Mouse (Mus musculus) heart, postnatal 0 days (tissue): ENCODE data around the gene Zfp574. TPM values are rescaled to one million over a fixed set of nuclear protein-coding genes. Genes with fewer than 3 reads are reported as not detected.
A peak's percentile ranks its signal among the peaks of the same experiment; 100 is the strongest.

Experiments used
- ATAC-seq: fragments of 200-750 bp; cut with Nextera tagmentation; 2 replicates; pipeline ENCODE4 v1.8.0; 2017; ENCODE audit warnings: low read depth, moderate number of reproducible peaks, moderate library complexity; ENCODE audit not compliant: insufficient read depth
- DNase-seq: peaks from one replicate; pipeline ENCODE4 v3.0.0-alpha.2; 2016; ENCODE audit warnings: low spot score
- H3K27ac ChIP-seq: fragments of 300-500 bp; sonication (generic); 2 replicates; pipeline ENCODE4 v1.5.1; 2014; ENCODE audit warnings: low read depth, mild to moderate bottlenecking
- H3K27me3 ChIP-seq: fragments of 300-500 bp; sonication (generic); 2 replicates; pipeline ENCODE4 v1.6.1; 2014; ENCODE audit warnings: low read length, mixed read lengths; ENCODE audit not compliant: control insufficient read depth, insufficient read depth
- H3K36me3 ChIP-seq: fragments of 300-500 bp; sonication (generic); replicated peaks from 2 replicates; pipeline ENCODE4 v1.6.1; 2014; ENCODE audit warnings: low read length, mixed read lengths; ENCODE audit not compliant: control insufficient read depth, insufficient read depth
- H3K4me1 ChIP-seq: fragments of 300-500 bp; sonication (generic); 2 replicates; pipeline ENCODE4 v1.6.1; 2014; ENCODE audit warnings: antibody characterized with exemption; ENCODE audit not compliant: control insufficient read depth, insufficient read depth
- H3K4me2 ChIP-seq: fragments of 300-500 bp; sonication (generic); 2 replicates; pipeline ENCODE4 v1.6.1; 2014; ENCODE audit warnings: low read depth, mild to moderate bottlenecking, low read length, moderate library complexity
- H3K4me3 ChIP-seq: fragments of 300-500 bp; sonication (generic); 2 replicates; pipeline ENCODE4 v1.5.1; 2014; ENCODE audit warnings: low read depth, low read length
- H3K9ac ChIP-seq: fragments of 300-500 bp; sonication (generic); replicated peaks from 2 replicates; pipeline ENCODE4 v1.6.1; 2014; ENCODE audit warnings: low read depth, low read length, mixed read lengths
- H3K9me3 ChIP-seq: fragments of 300-500 bp; sonication (generic); replicated peaks from 2 replicates; pipeline ENCODE4 v1.6.1; 2016; ENCODE audit warnings: low read length; ENCODE audit not compliant: control insufficient read depth
- CTCF ChIP-seq: IDR thresholded peaks from 2 replicates; pipeline ENCODE4 v1.5.1; 2016; ENCODE audit warnings: antibody characterized with exemption, control low read depth, low read depth
- EP300 ChIP-seq: IDR thresholded peaks from 2 replicates; pipeline ENCODE4 v1.6.1; 2016; ENCODE audit warnings: antibody characterized with exemption, low read depth
- WGBS: fragments of 180-500 bp; shearing (Covaris S2); extraction: QIAGEN DNeasy Blood & Tissue Kit; methylation state at CpG from one replicate; pipeline ENCODE4 v1.1.7; 2014; 5-methylcytosine and 5-hydroxymethylcytosine counted together
- microRNA-seq: library from miRNA; unstranded; fragments of <30 nt; microRNA quantifications from one replicate; pipeline ENCODE4, GENCODE M21; 2016
- polyA plus RNA-seq: library from polyadenylated mRNA; unstranded; fragments of >200 nt; fragmentation: Nextera tagmentation; extraction: Ambion mirVana; gene quantifications from 2 replicates; pipeline ENCODE4 v1.2.1, GENCODE M21; 2015
- total RNA-seq: library from RNA; depleted of rRNA; stranded (reverse); fragments of >200 nt; gene quantifications from 2 replicates; pipeline ENCODE4 v1.2.3, GENCODE M21; 2014; ENCODE audit warnings: low replicate concordance; rRNA removed

Zfp574 gene
- total and polyA plus RNA-seq, 2 experiments from 2014 or later, result 9.8 to 11.6 TPM

- no peak for DNase-seq
- H3K27ac ChIP-seq, result no peak overlapping the region
- WGBS, result 82% methylated on average over 11 of the region's 11 CpGs
- H3K4me1 ChIP-seq, result no peaks in the 10 kb centered on the region
- no peak for ATAC-seq
- no peak overlapping the region for H3K4me3 ChIP-seq
- no peak overlapping the region for H3K4me2 ChIP-seq
- no peak overlapping the region for H3K9ac ChIP-seq
- peaks cover 59% of the 10 kb centered on the region for H3K27me3 ChIP-seq
- no peaks in the 10 kb centered on the region for H3K9me3 ChIP-seq
- TF ChIP-seq EP300 (no peak), CTCF (no peak)
- H3K36me3 ChIP-seq, result no peaks in the 10 kb centered on the region
Observed at GRCm38 (mm10) chr7:25130565-25130964, 58.2 kb downstream of the Zfp574 start.

- no peak overlapping the region for H3K27ac ChIP-seq
- H3K4me1 ChIP-seq, result no peaks in the 10 kb centered on the region
- H3K9me3 ChIP-seq, result no peaks in the 10 kb centered on the region
- WGBS, result 81% methylated on average over 11 of the region's 11 CpGs
- H3K27me3 ChIP-seq, result peaks cover 63% of the 10 kb centered on the region
- ATAC-seq, result no peak
- no peak overlapping the region for H3K4me2 ChIP-seq
- no peak for TF ChIP-seq CTCF
- no peak for TF ChIP-seq EP300
- DNase-seq, result no peak
- H3K9ac ChIP-seq, result no peak overlapping the region
- H3K36me3 ChIP-seq, result no peaks in the 10 kb centered on the region
- no peak overlapping the region for H3K4me3 ChIP-seq
Observed at GRCm38 (mm10) chr7:25131247-25131646, 58.9 kb downstream of the Zfp574 start.

GRCm38 (mm10) chr7:25132318-25132960 lies 60.1 kb downstream of the Zfp574 start:
- Histone ChIP-seq H3K9me3 (no peaks in the 10 kb centered on the region), H3K4me2 (peak overlapping the region; percentile 33; the same call in 1 of the 2 replicates), H3K27me3 (peaks cover 63% of the 10 kb centered on the region), H3K36me3 (no peaks in the 10 kb centered on the region), H3K4me3 (peak overlapping the region; percentile 9; the same call in 1 of the 2 replicates), H3K27ac (no peak overlapping the region), H3K4me1 (no peaks in the 10 kb centered on the region), H3K9ac (no peak overlapping the region)
- 12% methylated on average over 25 of the region's 25 CpGs for WGBS
- DNase-seq (no peak), ATAC-seq (no peak)
- TF ChIP-seq CTCF, result no peak
- TF ChIP-seq EP300, result no peak

Small RNA genes within 50 kb of the gene (microRNA-seq; reads per million reads assigned to microRNA genes)
- not detected for gene Mir6537

Other genes with a start within 250 kb of the Zfp574 start
- gene Gm9844, start 210.4 kb upstream of the Zfp574 start, total RNA-seq, result 0.65 TPM in 1 of 2 replicates, not detected in the other
- gene Gm9844, start 210.4 kb upstream of the Zfp574 start, polyA plus RNA-seq, result 6.7 and 9.5 TPM in 2 replicates
- gene Lypd4, start 202.6 kb upstream of the Zfp574 start, total RNA-seq, result not detected in 2 replicates
- gene Lypd4, start 202.6 kb upstream of the Zfp574 start, polyA plus RNA-seq, result not detected in 2 replicates
- not detected in 2 replicates for gene Dmrtc2, start 202.5 kb upstream of the Zfp574 start, total RNA-seq
- not detected in 2 replicates for gene Dmrtc2, start 202.5 kb upstream of the Zfp574 start, polyA plus RNA-seq
- gene Rps19, start 188.2 kb upstream of the Zfp574 start, total RNA-seq, result 530 and 642 TPM in 2 replicates
- gene Rps19, start 188.2 kb upstream of the Zfp574 start, polyA plus RNA-seq, result 980 and 1,040 TPM in 2 replicates
- gene Cd79a, start 175.2 kb upstream of the Zfp574 start, total RNA-seq, result 2.8 TPM in 1 of 2 replicates, not detected in the other
- gene Cd79a, start 175.2 kb upstream of the Zfp574 start, polyA plus RNA-seq, result 0.33 and 0.70 TPM in 2 replicates
- 16.0 and 28.2 TPM in 2 replicates for gene Arhgef1, start 169.7 kb upstream of the Zfp574 start, total RNA-seq
- 37.0 TPM in 2 replicates for gene Arhgef1, start 169.7 kb upstream of the Zfp574 start, polyA plus RNA-seq
- not detected in 2 replicates for gene Gm4881, start 128.1 kb upstream of the Zfp574 start, total RNA-seq
- not detected in 2 replicates for gene Gm4881, start 128.1 kb upstream of the Zfp574 start, polyA plus RNA-seq
- gene Rabac1, start 99.8 kb upstream of the Zfp574 start, total RNA-seq, result 609 and 633 TPM in 2 replicates
- gene Rabac1, start 99.8 kb upstream of the Zfp574 start, polyA plus RNA-seq, result 357 and 362 TPM in 2 replicates
- 0.04 TPM in 1 of 2 replicates, not detected in the other for gene Atp1a3, start 66.6 kb upstream of the Zfp574 start, total RNA-seq
- 0.12 and 0.30 TPM in 2 replicates for gene Atp1a3, start 66.6 kb upstream of the Zfp574 start, polyA plus RNA-seq
- gene Grik5, start 221 bp upstream of the Zfp574 start, total RNA-seq, result 16.2 and 21.5 TPM in 2 replicates
- 1.5 and 1.6 TPM in 2 replicates for gene Grik5, start 221 bp upstream of the Zfp574 start, polyA plus RNA-seq
- under 0.01 and 0.15 TPM in 2 replicates for gene Pou2f2, start 107.2 kb downstream of the Zfp574 start, total RNA-seq
- 0.25 and 0.26 TPM in 2 replicates for gene Pou2f2, start 107.2 kb downstream of the Zfp574 start, polyA plus RNA-seq
- gene Dedd2, start 148.0 kb downstream of the Zfp574 start, total RNA-seq, result 20.5 and 33.8 TPM in 2 replicates
- 9.5 and 11.0 TPM in 2 replicates for gene Dedd2, start 148.0 kb downstream of the Zfp574 start, polyA plus RNA-seq
- gene Zfp526, start 148.9 kb downstream of the Zfp574 start, total RNA-seq, result 6.6 and 6.8 TPM in 2 replicates
- 1.2 and 1.4 TPM in 2 replicates for gene Zfp526, start 148.9 kb downstream of the Zfp574 start, polyA plus RNA-seq
- gene Gsk3a, start 165.3 kb downstream of the Zfp574 start, total RNA-seq, result 62.1 and 64.7 TPM in 2 replicates
- 5.3 and 5.9 TPM in 2 replicates for gene Gsk3a, start 165.3 kb downstream of the Zfp574 start, polyA plus RNA-seq
- gene Erf, start 178.2 kb downstream of the Zfp574 start, total RNA-seq, result 41.4 and 66.8 TPM in 2 replicates
- 6.5 and 7.0 TPM in 2 replicates for gene Erf, start 178.2 kb downstream of the Zfp574 start, polyA plus RNA-seq
- 57.2 and 63.0 TPM in 2 replicates for gene Cic, start 195.1 kb downstream of the Zfp574 start, total RNA-seq
- 15.7 and 16.9 TPM in 2 replicates for gene Cic, start 195.1 kb downstream of the Zfp574 start, polyA plus RNA-seq
- gene Pafah1b3, start 225.4 kb downstream of the Zfp574 start, total RNA-seq, result 83.9 and 161 TPM in 2 replicates
- gene Pafah1b3, start 225.4 kb downstream of the Zfp574 start, polyA plus RNA-seq, result 57.3 and 61.5 TPM in 2 replicates
- not detected in 2 replicates for gene Prr19, start 228.8 kb downstream of the Zfp574 start, total RNA-seq
- gene Prr19, start 228.8 kb downstream of the Zfp574 start, polyA plus RNA-seq, result not detected in 2 replicates
- gene Tmem145, start 233.5 kb downstream of the Zfp574 start, total RNA-seq, result not detected in 2 replicates
- gene Tmem145, start 233.5 kb downstream of the Zfp574 start, polyA plus RNA-seq, result not detected in 2 replicates
- 17.7 and 22.5 TPM in 2 replicates for gene Megf8, start 244.6 kb downstream of the Zfp574 start, total RNA-seq
- gene Megf8, start 244.6 kb downstream of the Zfp574 start, polyA plus RNA-seq, result 4.3 and 4.4 TPM in 2 replicates